Mouse (Mus musculus) c-Kit-positive CD71-negative TER-119-negative erythroid progenitor cells, embryonic 14.5 days (primary cell): ENCODE results near the gene Npas3.

Experiments
- DNase-seq: peaks from one replicate; pipeline ENCODE4 v3.0.0-alpha.2; 2013; ENCODE audit warnings: low read depth

Npas3 gene

DNA sequence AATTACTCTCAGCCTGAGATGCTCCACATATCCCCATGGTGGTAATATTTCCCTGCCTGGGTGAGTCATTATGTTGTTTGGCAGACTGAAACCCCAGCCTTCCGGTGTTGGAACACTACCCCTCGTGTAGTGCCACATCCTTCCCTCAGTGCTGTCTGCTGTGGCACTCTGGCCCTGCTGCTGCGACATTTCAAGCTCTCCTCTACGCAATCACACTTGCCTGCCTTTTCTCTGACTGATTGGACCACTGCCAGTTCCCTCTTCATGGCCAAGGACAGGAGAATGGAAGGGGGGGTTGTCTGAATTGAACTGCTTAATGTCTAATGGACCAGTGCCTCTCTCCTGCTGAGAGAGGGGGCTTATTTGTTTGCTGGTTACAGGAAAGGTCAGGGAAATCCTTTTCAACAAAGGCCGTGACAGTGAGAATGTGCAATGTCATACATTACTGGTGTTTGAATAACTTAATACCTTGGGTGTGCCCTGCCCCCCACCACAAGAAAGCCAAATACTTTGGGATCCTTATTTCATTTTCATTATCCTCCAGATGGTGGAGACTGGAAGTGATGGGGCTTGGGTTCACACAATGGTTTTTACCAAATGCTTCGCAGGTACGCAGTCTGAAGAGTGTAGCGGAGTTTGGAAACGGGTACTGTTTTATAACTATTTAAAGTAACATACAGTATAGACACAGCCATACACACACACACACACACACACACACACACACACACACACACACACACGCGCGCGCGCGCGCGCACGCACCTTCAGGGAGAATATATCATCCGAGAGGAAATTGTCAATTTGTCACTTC is 339.4 kb downstream of the Npas3 start:
- no peak for DNase-seq

DNA sequence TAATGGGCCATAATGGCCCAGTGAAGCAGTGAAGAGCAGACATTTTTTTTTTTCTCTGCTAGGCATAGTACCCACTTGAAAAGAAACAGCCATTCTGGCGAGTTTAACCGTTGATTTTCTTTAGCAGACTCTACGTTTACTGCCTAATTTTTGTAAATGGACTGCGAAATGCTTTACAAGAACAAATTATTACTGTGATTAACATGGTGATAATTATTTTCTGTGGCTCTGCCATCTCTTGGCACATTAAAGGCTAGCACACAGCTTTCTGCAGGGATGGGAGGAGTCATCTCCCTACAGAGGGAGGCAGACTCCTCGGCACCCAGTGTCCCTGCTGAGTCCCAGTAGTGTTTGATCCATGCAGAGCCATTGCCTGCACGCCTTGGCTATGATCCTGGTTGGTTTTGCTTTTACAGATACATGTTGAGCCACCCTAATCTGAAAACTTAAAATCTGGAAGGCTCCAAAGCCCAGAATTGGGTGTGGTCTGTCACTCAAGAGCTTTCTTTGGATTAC is 341.0 kb downstream of the Npas3 start:
- no peak for DNase-seq

DNA sequence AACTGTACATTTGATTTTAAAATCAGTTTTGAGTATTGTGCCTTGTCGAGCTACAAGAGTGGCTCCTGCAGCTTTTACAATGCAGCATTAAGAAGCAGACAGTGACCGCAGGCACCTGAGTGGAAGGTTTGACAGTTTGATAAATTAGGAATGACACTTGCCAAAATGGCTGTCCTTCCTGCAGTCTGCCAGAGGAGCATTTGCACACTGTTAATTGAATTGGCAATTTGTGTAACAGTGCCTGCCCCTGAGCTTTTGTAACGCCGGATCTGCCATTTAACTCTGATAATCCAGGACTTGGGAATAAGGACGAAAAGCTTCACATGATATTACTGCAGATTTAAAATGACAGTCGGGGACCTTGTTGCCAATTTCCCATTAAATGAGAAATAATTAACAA is 357.2 kb downstream of the Npas3 start:
- DNase-seq, result no peak

DNA sequence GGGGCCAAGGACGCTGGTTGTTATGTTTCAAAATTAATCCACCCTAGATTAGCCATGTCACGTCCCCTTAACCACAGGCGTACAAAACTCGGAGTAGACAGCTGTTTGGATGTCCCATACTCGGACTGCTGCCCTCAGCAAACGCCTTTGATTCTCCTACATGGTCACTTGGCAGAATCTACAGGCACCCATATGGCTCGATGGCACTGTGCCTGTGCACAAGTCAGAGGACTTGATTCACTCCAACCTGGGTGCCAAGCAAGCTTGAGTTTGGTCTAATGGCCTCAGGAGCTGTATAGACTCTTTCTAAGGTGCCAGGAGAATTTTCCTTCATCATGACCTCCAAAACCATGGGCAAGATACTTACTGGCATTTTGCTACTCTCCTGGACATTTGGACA is 363.6 kb downstream of the Npas3 start:
- no peak for DNase-seq

DNA sequence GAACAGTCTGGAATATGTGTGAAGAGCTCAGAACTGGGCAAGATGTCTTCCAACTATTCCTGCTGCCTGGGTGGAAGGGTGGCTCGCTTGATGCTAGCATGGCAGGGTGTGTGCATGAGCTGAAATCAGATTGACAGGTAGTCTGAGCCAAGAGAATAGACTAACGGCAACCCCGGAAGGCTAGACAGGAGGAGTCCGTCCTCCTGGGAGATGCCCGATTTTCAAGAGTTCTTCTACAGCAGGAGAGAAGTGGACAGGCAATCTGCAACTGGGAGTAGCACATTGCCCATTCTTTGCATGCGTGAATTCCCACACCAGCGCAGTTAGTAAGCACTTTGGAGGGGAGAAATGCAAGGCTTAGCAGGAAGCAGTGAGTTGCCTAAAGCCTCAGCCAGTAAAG is 372.8 kb downstream of the Npas3 start:
- DNase-seq, result no peak

DNA sequence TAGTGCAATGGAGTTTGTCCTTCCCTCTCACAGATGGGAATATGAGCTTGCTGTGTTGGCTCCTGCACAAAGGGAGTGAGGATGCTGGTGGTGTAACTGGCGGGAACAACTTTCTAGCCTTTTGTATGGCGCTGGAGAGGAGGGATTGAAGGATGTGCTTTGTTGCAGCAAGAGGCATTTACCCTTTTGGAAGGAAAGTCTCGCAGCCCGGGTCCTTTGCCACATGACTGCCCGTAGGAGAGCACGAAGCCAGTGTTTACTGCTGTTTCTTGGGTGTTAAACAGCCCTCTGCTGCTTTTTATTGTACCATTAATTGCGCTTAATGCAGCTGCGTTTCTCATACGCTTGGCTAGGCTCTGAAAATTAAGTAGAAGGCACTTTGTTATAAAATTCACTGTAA is 375.3 kb downstream of the Npas3 start:
- DNase-seq, result no peak

DNA sequence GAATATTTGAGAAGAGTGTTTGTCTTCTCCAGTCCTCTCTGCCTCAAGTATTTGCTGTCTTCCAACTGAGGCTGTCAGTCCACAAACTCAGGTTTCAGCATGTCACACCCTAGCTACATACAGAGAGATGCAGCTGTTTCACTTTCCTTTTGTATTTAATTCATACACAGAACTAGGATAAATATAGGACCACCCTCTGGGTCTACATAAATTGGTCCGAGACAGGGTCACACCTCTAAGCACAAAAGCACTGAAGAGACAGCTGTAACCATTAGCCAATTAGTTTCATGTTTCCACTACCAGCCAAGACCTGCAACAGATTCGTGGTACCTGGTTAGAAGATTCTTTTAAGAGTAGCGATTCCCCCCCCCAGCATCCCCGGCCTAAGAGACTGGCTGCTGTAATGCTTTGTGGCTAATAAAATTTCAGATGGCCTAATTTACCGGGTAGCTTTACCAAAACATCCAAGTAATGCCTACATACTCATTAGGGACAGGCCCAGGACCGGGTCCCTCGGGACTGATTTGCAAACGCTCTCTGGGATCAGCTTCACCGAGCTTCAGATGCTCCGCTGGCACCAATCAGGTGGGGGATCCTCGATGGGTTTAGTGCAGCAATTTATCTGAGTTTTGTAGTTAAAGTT is 376.0 kb downstream of the Npas3 start:
- DNase-seq, result no peak

DNA sequence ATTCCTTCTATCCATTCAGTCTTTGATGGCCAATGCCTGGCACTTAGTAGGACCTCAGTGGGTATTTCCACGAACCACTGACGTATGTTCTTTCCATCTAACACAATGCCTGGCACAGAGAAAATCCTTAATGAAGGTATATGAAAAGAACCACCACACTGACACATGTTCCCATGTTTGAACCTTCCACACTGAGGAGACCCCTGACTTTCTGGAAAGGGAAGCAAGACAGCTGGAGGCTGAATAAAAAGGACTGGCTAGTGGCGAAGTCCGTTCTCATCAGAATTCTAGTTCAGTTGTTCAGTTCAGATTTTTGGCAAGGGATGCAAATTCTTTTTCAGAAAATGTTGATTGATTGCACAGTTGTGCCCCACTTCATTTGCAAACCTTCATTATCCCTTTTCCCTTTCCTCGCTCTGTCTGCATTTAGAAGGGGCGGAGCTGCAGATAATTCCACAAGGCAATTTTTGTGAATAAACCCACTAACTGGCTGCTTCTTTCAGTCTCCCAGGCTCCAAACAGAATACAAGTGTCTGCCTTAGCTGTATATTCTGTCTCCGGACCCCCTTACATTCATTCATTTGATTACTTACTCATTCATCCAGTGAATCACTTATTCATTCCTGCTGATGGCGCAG is 381.1 kb downstream of the Npas3 start:
- DNase-seq, result no peak

DNA sequence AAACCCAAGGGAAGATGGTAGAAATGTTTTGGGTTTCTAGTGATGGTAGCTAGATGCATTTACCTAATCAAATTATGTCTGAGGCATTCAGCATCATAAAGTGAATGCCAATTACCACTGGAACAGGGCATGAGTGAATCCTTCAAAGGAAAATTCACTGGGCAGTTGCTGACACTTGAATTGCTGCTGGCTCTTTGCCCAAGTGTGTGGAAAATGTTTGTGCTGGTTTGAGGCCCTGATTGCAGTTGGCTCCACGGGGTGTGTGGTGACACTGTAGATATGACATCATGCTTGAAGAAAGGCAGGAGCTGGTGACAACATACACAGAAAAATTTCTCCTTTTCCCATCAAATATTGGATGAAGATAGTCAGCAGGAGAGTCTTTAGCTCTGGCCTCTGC is 382.1 kb downstream of the Npas3 start:
- no peak for DNase-seq

DNA sequence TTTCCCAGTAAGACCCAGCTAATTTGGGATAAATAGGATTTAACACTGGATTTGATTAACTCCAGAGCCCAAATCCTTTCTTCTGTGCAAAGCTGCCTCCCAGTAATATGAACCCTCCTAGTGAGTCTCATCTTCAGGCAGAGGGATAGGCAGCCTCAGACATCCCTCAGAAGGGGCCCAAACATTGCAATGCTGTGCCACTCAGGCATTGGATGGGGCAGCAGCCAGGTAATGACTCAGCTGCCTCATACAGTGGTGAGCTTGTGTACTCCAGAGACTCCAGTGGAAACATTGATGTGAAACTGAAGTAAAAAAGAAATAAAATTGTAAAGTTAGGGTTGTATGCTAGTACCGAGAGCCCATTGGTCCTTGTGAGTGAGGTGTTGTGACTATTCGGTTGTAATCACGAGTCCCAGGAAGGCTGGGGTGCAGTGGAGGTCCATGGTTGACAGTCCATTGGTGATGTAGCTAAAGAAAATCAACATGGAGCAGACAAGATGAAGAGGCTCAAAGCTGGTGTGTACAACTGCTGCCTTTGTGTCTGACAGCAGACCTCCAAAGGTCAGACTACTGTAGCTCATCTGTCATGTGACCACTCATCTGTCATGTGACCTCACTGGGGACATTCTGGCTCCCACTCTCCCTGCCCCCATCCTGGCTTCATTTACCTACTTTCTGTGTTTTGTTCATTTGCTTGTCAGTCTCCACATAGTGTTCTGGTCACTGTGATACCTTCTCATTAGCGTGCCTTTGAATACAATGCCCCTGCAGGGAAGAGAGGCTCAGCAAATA is 383.0 kb downstream of the Npas3 start:
- no peak for DNase-seq

DNA sequence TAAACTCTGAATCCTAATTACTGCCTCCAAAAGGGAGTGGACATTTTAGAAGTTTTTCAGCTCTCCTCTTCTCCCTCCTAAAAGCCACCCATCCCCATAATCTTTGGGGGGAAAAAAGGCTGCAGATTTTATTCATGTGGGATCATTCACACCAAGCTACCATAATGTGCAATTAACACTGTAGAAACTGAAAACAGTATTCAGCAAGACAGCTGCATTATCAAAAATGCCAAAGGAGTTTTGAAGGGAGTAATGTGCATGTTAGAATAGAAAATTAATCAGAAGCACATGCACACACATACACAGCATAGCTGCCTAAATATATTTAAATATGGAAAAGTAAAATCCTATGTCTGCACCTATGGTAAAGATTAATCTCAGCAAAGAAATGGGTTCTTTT is 390.1 kb downstream of the Npas3 start:
- no peak for DNase-seq

DNA sequence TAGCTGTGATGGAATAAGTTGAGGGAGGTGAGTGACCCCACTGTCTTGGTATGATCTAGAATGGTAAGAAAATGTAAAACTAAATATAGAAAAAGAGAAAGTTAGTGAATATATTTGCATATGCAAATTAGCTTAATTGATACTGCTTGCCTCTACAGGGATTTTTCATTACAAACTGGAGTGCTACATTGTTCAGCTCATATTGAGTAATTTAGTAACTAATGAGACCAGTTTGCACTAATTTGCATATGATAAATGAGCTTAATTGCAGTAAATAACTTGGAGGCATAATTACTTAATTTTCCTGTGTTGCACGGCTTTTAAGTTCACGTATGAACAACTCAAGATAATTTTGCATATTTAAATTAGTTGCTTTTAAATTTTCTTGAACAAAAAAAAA is 398.8 kb downstream of the Npas3 start:
- DNase-seq, result no peak

DNA sequence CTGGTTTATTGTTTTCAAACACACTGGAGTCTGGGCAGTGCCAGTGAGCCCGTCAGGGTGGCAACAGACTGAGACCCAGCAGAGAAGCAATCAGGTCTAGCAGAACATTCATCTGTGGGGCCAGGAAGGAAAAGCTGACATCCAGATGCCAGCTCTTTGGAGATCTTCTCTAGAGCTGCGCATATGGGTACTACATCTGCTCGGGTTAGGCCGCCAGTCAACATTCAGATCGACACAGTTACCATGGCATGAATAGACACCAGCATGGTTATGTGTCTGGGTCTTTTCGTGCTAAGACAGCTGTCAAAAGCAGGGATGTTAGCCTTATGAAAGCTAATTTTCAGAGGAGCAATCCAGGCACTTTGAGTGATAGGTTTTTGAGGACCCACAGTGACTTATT is 407.8 kb downstream of the Npas3 start:
- DNase-seq, result no peak

DNA sequence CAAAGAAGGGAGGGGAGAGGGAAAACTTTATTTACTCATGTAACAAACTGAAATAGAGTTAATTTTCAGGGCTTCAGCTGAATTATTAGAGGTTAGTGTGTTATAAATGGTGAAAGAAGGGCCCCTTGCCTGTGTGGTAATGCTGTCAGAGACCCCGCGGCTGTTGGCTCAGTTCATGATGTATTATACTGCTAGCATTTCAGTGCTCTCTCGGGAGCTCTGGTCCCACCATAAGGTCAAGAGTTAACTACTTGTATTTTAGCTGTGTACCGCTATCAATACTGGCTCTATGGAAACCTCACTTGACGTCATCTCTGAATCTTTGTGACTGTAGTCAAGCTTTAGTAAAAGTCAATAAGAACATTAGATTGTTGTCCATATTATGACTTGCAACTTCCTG is 415.6 kb downstream of the Npas3 start:
- no peak for DNase-seq

DNA sequence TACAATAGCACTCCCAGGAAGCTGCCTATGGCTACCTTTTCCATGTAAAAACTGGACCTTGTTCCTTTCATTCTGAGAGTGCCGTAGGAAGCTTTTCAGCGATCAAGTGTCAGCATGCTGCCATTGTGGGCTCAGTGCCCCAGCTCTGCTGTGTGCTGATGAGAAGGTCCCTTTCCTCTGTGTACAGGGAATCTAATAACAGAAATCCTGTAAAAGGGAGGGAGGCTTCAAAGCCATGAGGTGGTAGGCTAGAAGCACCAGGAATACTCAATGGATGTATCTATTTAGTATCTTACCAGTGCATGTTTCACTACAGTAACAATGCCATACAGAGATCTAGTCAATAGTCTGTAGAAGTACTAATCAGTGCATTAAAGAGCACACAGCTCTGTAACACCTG is 423.4 kb downstream of the Npas3 start:
- no peak for DNase-seq

DNA sequence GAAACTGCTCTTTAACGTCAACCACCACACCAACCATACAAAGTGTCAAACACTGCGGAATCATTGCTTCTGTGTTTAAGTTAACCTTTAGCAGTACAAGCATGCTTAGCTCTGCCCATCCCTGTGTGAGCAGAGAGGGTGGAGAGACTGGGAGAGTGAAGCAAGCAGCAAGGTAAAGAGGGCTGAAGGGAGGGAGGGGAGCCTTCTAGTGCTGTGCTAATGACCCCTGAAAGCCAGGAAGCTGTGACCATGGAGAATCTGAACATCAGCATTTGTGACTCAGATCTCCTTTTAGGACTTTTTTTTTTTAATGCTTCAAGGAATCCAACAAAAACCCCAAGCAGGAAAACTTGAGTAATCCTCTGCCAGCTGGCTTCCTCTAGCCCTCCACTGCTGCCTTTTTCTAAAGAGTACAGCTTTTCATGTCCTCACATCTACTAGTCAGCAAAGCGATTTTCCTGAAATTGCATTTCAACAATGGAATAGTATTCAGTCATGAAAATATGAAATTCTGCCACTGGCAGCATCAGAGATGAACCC is 428.7 kb downstream of the Npas3 start:
- no peak for DNase-seq

DNA sequence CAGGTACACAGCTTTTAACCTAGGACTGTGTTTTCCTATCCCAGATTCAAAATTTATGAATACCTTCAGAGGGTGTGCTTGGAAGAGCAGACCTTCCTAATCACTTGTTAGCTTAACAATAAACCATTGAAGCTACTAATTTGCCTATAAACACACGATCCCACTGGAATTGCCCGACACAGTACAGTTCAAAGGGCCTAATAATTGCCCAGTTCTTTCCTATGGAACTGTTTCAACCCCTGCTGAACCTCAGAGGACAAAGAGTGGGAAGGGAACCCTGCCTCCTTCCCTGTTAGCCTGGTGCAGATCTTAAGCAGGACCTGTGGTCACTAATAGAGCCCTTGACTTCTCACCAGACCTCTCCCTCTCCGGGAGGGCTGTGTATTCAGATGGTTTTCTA is 429.7 kb downstream of the Npas3 start:
- DNase-seq, result no peak

DNA sequence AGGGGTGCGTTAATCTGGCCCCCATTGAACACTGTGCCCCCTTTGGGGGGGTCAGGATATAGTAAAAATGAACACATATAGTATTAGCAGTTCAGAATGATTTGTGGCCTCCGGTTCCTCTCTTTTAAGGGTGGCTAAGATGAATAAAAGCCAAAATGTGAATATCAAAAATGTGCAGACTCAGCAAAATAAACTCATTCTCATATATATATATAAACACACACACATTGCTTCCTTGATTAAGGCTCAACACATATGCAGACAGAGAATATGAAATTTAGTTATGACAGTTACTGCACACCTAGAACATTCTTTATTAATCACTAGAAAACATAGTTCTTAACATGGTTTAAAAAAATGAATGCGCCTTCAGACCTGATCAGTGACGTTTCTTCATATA is 430.7 kb downstream of the Npas3 start:
- no peak for DNase-seq

DNA sequence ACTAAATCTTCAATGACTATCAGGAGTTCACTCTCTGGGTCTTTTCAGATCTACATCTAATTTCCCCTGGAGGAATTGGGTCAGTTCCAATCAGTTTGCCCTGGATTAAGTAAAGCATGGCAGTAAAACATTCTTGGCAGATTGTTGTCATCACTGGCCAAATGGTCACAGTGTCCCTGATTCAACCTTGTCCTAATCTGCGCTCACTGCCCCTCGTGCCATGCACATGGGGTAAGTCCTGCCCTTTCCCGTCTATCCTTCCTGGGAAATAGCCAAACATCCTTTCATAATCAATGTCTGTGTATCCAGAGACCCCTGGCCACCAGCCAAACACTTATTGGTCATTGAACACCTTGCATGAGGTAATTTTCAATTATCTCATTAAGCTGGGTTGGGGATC is 432.0 kb downstream of the Npas3 start:
- DNase-seq, result no peak

DNA sequence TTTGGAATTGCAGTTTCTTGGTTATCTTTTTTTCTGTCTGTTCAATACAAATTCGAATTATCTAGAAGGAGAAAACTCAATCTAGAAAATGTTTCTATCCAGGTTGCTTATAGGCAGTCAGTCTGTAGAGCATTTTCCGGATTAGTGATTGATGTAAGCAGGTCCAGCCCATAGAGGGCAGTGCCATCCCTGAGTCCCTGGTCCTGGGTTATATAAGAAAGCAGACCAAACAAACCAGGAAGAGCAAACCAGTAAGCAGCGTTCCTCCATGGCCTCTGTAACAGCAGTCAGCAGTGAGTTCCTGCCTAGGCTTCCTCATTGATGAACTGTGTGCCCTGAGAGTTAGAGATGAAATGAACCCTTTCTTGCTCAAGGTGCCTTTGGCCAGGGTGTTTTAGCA is 433.6 kb downstream of the Npas3 start:
- no peak for DNase-seq

DNA sequence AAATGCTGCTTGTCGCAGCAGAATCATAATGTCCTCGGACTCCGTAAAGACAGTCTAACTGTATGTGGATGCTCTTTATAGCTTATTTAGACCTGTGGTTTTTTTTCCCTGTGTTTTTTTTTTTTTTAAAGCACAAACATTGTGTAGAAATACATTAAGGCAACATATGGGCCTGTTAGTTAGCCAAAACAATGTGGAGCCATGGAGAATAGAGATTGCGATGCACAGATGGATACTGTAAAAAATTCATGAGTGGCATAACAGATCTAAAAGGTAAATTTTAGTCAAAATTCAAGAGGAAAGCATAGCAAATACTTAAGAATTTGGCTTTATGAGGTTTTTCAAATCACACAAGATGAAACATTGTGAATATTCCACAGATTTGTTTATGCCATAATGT is 444.0 kb downstream of the Npas3 start:
- no peak for DNase-seq

DNA sequence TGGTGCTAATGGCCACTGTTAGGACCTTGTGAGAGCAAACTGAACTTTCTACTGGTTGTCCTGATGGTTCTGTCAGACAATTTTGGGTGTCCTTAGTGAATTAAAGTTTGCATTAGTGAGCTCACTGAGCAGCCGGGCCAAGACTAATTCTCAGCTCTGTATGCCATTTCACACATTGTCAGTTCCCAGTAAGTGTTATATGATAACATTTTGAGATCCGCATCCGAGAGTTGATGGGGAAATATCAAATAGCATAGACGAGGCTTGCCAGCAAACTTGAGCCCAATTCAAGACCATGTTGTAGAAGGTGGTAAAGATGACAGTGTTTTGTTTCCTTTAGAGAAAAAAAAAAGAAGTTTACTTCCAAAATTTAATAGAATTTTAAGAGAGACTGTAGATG is 445.9 kb downstream of the Npas3 start:
- no peak for DNase-seq
